Mouse (Mus musculus): Measurements from ENCODE around the gene Akr1c19. TPM values are rescaled to one million over a fixed set of nuclear protein-coding genes. Genes with fewer than 3 reads are reported as not detected.
"Not testable (repeated sequence)": the region's sequence is repeated elsewhere in the genome, so short reads cannot be mapped to it uniquely, and the experiment has no call there.

Gene Akr1c19
- polyA plus RNA-seq, 1 experiment from 2014 or later = 10.6 TPM

DNA sequence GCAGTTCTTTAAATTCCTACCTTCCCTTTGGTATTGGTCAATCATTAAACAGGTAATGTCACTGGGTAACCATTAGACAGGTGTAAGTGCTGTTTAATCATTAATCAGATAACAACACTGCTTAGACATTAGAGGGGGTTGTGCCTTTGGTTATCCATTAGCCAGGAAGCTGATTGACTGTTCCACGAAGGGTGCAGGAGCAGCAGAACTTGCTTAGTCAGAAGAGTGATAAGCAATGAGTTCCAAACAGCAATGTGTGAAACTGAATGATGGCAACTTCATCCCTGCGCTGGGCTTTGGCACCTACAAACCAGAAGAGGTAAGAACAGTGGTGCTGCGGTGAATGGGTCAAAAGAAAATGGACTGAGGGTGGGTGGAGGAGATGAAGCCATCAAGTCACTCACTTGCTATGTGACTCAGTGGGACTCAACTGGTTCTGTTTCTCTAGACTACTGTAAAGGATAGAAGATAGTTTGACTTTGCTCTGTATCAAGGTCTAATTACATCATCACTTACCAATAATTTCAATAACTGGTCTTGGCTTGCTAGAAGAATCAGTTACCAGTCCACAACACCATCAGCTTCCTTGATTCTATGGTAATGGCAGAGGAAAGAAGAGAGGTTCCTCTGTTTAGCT, 5.2 kb downstream of the Akr1c19 start:
- no peaks in the 10 kb centered on the region for H3K4me1 ChIP-seq (ENCODE audit: insufficient read depth)
- TF ChIP-seq CTCF (IDR thresholded peaks at IDR 0.05; ENCODE audit: low read depth) = no peak
- H3K4me3 ChIP-seq (ENCODE audit: low read depth, low read length) = no peak overlapping the region
- no peaks in the 10 kb centered on the region for H3K27me3 ChIP-seq (ENCODE audit: insufficient read depth, low read length)
- DNase-seq (peak; percentile 63), ATAC-seq (ENCODE audit: insufficient read depth) (peak; percentile 93)
- H3K4me2 ChIP-seq = peak overlapping the region; percentile 40
- no peaks in the 10 kb centered on the region for H3K36me3 ChIP-seq (ENCODE audit: insufficient read depth)
- no peaks in the 10 kb centered on the region for H3K9me3 ChIP-seq (ENCODE audit: low read depth, low read length)
- H3K9ac ChIP-seq = no peak overlapping the region
- 55% methylated on average over 3 of the region's 3 CpGs for WGBS
- no peak overlapping the region for H3K27ac ChIP-seq (ENCODE audit: low read depth)

DNA sequence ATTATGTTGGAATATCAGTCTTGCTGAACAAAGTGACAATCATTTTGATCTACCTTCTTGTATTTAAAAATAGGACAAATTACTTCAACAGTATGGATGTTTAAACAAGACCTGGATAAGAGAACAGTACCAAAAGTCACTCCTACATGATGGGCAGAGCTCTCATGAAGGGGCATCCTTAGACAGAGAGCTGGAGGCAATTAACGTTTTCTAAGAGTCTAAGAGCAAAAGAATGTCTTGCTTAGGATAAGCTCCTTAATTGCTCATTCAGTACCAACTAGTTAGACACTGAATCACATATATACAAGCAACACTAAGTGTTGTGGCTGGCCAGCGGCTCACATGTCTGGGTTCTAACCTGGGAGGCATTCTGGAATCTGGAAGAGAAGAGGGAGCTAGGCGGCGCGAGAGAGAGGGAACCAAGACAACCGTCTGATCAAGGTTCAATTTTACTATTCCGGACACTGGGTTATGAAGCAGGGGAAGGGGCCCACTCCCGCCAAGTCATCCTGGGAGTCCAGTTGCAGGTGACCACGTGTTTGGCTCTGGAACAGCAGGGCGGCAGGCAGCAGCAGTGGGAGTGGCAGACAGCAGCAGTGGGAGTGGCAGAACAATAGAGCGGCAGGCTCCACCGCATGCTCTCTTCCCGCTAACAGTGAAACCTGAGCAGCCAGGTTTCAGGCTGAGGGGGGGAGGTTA, 16.5 kb downstream of the Akr1c19 start:
- Histone ChIP-seq H3K27ac (ENCODE audit: low read depth) (no peak overlapping the region), H3K27me3 (ENCODE audit: insufficient read depth, low read length) (no peaks in the 10 kb centered on the region), H3K4me1 (ENCODE audit: insufficient read depth) (no peaks in the 10 kb centered on the region), H3K9me3 (ENCODE audit: low read depth, low read length) (no peaks in the 10 kb centered on the region), H3K4me3 (ENCODE audit: low read depth, low read length) (peak overlapping the region; percentile 11; the same call in 1 of the 2 replicates), H3K36me3 (ENCODE audit: insufficient read depth) (no peaks in the 10 kb centered on the region), H3K9ac (peak overlapping the region; percentile 33; the same call in 1 of the 2 replicates), H3K4me2 (peak overlapping the region; percentile 54)
- peak; percentile 63 for DNase-seq
- WGBS = 3% methylated on average over 13 of the region's 13 CpGs
- peak; percentile 99 for ATAC-seq (ENCODE audit: insufficient read depth)
- TF ChIP-seq CTCF (IDR thresholded peaks at IDR 0.05; ENCODE audit: low read depth) = no peak

DNA sequence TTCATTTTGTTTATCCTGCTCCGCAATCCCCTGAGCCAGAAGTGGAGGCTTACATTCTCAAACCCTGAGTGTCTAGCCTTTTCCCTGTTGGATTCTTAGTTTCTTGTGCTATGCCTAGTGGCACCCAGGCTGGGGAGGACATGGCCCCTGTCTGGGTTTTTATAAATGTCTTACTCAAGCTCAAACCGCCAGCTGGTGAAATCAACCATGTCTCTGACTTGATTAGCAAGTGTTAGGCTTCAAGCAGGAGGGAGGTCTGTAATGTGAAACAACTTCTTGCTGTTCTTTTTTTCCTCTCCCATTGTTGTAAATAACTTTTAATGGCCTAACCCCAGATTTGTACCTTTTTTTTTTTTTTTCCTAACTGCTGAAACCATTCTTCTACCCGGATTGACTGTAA, 20.8 kb downstream of the Akr1c19 start:
- DNase-seq = no peak
- 65% methylated on average over 3 of the region's 3 CpGs for WGBS
- Histone ChIP-seq H3K4me3 (ENCODE audit: low read depth, low read length) (no peak overlapping the region), H3K27me3 (ENCODE audit: insufficient read depth, low read length) (no peaks in the 10 kb centered on the region), H3K36me3 (ENCODE audit: insufficient read depth) (no peaks in the 10 kb centered on the region), H3K9ac (no peak overlapping the region), H3K4me1 (ENCODE audit: insufficient read depth) (no peaks in the 10 kb centered on the region), H3K4me2 (no peak overlapping the region), H3K27ac (ENCODE audit: low read depth) (no peak overlapping the region), H3K9me3 (ENCODE audit: low read depth, low read length) (no peaks in the 10 kb centered on the region)
- TF ChIP-seq CTCF (IDR thresholded peaks at IDR 0.05; ENCODE audit: low read depth) = no peak
- ATAC-seq (ENCODE audit: insufficient read depth) = no peak

DNA sequence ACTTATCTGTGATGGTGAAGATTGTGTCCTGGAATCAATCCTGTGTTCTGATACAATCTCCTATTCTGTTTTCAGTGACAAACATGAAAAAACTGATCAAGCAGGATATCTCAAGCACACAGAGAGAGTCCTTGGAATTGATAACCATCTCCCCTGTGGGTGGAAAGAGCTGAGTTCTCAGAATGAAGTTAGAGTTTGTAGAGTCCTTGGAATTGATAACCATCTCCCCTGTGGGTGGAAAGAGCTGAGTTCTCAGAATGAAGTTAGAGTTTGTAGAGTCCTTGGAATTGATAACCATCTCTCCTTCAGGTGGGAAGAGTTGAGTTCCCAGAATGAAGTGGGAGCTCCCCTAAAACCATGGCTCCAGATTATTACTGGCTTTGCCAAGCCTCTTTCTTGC, 28.4 kb downstream of the Akr1c19 start:
- H3K36me3 ChIP-seq (ENCODE audit: insufficient read depth); H3K4me1 ChIP-seq (ENCODE audit: insufficient read depth); H3K27ac ChIP-seq (ENCODE audit: low read depth); ATAC-seq (ENCODE audit: insufficient read depth); H3K4me3 ChIP-seq (ENCODE audit: low read depth, low read length); DNase-seq; H3K27me3 ChIP-seq (ENCODE audit: insufficient read depth, low read length); H3K4me2 ChIP-seq; H3K9me3 ChIP-seq (ENCODE audit: low read depth, low read length); H3K9ac ChIP-seq: not testable (repeated sequence)

DNA sequence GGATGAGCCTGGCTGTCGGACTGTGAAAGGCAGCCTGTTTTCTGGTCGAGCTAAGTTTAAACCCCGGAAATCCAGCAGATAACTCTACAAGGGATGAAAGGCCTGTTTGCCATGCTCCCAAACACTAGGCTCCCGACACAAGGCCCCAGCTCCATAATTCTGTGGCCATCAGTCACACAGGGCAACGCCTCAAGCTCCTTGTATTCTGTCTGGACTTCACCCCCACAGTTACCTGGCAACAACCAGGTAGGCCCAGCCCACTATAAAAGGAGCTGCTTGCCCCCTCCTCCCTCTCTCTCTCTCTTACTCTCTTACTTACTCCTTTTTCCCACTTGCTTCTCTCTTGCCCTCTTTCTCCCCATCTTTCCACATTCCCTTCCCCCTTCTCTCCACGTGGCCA, 28.8 kb downstream of the Akr1c19 start:
- Histone ChIP-seq H3K4me3 (ENCODE audit: low read depth, low read length) (no peak overlapping the region), H3K4me1 (ENCODE audit: insufficient read depth) (no peaks in the 10 kb centered on the region), H3K27ac (ENCODE audit: low read depth) (no peak overlapping the region), H3K27me3 (ENCODE audit: insufficient read depth, low read length) (no peaks in the 10 kb centered on the region), H3K4me2 (no peak overlapping the region), H3K36me3 (ENCODE audit: insufficient read depth) (no peaks in the 10 kb centered on the region), H3K9me3 (ENCODE audit: low read depth, low read length) (no peaks in the 10 kb centered on the region), H3K9ac (no peak overlapping the region)
- no peak for TF ChIP-seq CTCF (IDR thresholded peaks at IDR 0.05; ENCODE audit: low read depth)
- 67% methylated on average over 6 of the region's 6 CpGs for WGBS
- DNase-seq (no peak), ATAC-seq (ENCODE audit: insufficient read depth) (no peak)

DNA sequence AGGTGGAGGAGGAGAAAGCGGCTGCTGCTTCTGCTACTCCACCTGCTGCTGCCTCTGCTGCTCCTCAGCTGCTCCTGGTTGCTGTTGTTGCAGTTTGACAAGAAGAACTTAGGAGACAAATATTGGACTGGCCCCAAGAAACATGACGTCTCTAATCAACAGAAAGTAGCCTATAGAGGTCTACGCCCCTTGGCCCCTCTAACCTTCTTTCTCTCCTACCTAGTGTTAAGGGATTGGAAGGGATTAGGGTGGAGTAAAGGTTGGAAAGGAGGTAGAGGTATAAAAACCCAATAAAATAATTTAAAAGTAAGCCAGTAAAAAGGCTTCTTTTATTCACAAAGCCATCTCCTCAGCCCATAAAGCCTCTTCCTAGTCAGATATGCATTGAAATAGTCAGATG, 36.1 kb downstream of the Akr1c19 start:
- DNase-seq = no peak
- Histone ChIP-seq H3K27ac (ENCODE audit: low read depth) (no peak overlapping the region), H3K9ac (no peak overlapping the region), H3K9me3 (ENCODE audit: low read depth, low read length) (no peaks in the 10 kb centered on the region), H3K36me3 (ENCODE audit: insufficient read depth) (no peaks in the 10 kb centered on the region), H3K4me2 (no peak overlapping the region), H3K27me3 (ENCODE audit: insufficient read depth, low read length) (no peaks in the 10 kb centered on the region), H3K4me3 (ENCODE audit: low read depth, low read length) (no peak overlapping the region), H3K4me1 (ENCODE audit: insufficient read depth) (no peaks in the 10 kb centered on the region)
- ATAC-seq (ENCODE audit: insufficient read depth) = no peak
- WGBS = 87% methylated on average over 3 of the region's 3 CpGs
- no peak for TF ChIP-seq CTCF (IDR thresholded peaks at IDR 0.05; ENCODE audit: low read depth)

DNA sequence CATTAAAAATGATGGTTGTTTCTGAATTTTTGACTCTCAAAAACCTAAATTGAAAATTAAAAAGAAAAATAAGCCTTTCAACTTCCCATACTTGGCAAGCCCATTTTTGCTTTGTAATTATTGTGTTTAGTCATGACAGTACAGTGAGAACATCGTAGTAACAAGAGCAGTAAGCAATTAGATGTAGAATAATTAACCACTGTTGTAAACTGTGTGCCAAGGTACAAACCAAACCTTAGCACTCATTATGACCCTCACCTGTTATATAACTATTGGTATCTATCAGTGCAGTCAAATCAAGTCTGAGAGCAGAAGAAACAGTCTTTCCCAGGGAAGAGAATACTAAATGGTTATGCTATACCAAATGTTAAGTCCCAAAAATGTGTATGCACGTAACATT, 36.5 kb downstream of the Akr1c19 start:
- no peak overlapping the region for H3K4me2 ChIP-seq
- no peaks in the 10 kb centered on the region for H3K4me1 ChIP-seq (ENCODE audit: insufficient read depth)
- no peak overlapping the region for H3K9ac ChIP-seq
- H3K4me3 ChIP-seq (ENCODE audit: low read depth, low read length) = no peak overlapping the region
- H3K36me3 ChIP-seq (ENCODE audit: insufficient read depth) = no peaks in the 10 kb centered on the region
- ATAC-seq (ENCODE audit: insufficient read depth) (no peak), DNase-seq (no peak)
- no peaks in the 10 kb centered on the region for H3K27me3 ChIP-seq (ENCODE audit: insufficient read depth, low read length)
- TF ChIP-seq CTCF (IDR thresholded peaks at IDR 0.05; ENCODE audit: low read depth) = no peak
- WGBS = 80% methylated on average over 2 of the region's 2 CpGs
- no peak overlapping the region for H3K27ac ChIP-seq (ENCODE audit: low read depth)
- no peaks in the 10 kb centered on the region for H3K9me3 ChIP-seq (ENCODE audit: low read depth, low read length)

DNA sequence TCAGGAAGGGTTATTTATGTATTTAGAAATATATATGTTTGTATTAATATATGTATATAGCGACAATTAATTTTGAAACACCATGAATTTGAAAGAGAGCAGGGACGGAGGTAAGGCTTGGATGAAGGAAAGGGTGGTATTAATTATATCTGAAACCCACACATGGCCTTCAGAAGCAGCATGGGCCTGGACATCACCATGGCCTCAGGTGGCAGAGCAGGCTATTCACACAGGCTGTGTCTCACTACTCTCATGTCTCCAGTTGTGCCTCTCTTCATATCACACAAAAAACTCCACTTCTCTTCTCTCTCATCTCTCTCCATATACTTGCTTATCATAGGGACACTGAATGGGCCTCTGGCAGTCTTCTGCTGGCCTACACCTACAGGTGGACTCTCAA, 37.0 kb downstream of the Akr1c19 start:
- not testable (repeated sequence) for H3K9me3 ChIP-seq (ENCODE audit: low read depth, low read length); H3K4me1 ChIP-seq (ENCODE audit: insufficient read depth); H3K27me3 ChIP-seq (ENCODE audit: insufficient read depth, low read length); H3K27ac ChIP-seq (ENCODE audit: low read depth); H3K9ac ChIP-seq; DNase-seq; H3K4me3 ChIP-seq (ENCODE audit: low read depth, low read length); H3K4me2 ChIP-seq; ATAC-seq (ENCODE audit: insufficient read depth); H3K36me3 ChIP-seq (ENCODE audit: insufficient read depth)
- WGBS = 85% methylated on average over 2 of the region's 2 CpGs
